ENCODE assay signal across 8 mouse cellular contexts in genomic region chr1:67181165-67181564, GRCm38 (mm10). TPM values are rescaled to one million over a fixed set of nuclear protein-coding genes. Genes with fewer than 3 reads are reported as not detected.
DNase-seq lines count a peak whose midpoint lies in the region; ATAC-seq and TF ChIP-seq lines count a peak whose summit lies in the region.
"Had no signal": no experiment of that assay in that cellular context is flagged by ENCODE, and none has a peak within 500 bp of the region (broad histone marks: within the 10 kb centered on the region; RNA-seq: fewer than 3 reads in every experiment).

No protein-coding gene starts in this region.

- peak; percentile 41 for TF ChIP-seq CTCF in G1E (IDR thresholded peaks at IDR 0.05; ENCODE audit: low read depth, low read length)
- peak; percentile 40; the same call in 1 of the 2 replicates for TF ChIP-seq CTCF in small intestine, adult 2 months (IDR thresholded peaks at IDR 0.05; ENCODE audit: extremely low read depth, insufficient read length, insufficient replicate concordance, low read depth, low read length)

- ATAC-seq in G1E (ENCODE audit: extremely low read depth, insufficient number of reproducible peaks, low FRiP score, poor library complexity, severe bottlenecking) = no peak

- no peaks in the 10 kb centered on the region for H3K27me3 ChIP-seq in G1E (ENCODE audit: insufficient read depth, low read length)
- no peaks in the 10 kb centered on the region for H3K27me3 ChIP-seq in small intestine, adult 2 months (ENCODE audit: control insufficient read depth, insufficient read depth, low read length)

- H3K27ac ChIP-seq in small intestine, adult 2 months (ENCODE audit: insufficient read depth, low read depth, low read length) = no peak overlapping the region
- H3K27ac ChIP-seq: limb, embryonic 13.5 days had no signal

- no peaks in the 10 kb centered on the region for H3K4me1 ChIP-seq in G1E (ENCODE audit: insufficient read depth, low read depth, low read length)
- no peaks in the 10 kb centered on the region for H3K4me1 ChIP-seq in small intestine, adult 2 months (ENCODE audit: control insufficient read depth, insufficient read depth, insufficient read length, low read length)

- TF ChIP-seq POLR2A in small intestine, adult 2 months (IDR thresholded peaks at IDR 0.05; ENCODE audit: low read depth, low read length) = no peak

- H3K36me3 ChIP-seq in G1E (replicated peaks) = no peaks in the 10 kb centered on the region
- peaks cover 25% of the 10 kb centered on the region for H3K36me3 ChIP-seq in small intestine, adult 2 months (ENCODE audit: control insufficient read depth, insufficient read depth, low read length)
- H3K36me3 ChIP-seq: limb, embryonic 13.5 days had no signal

- peak; percentile 13 for DNase-seq in CD4-positive helper T cell, adult 2 months (ENCODE audit: low read depth, low spot score)
- DNase-seq in G1E (ENCODE audit: low spot score) = peak; percentile 2
- DNase-seq in cerebellum, adult 9-10 months = peak; percentile 24
- DNase-seq in frontal cortex, adult 2 months (ENCODE audit: extremely low spot score in 1 of 2, low spot score in 1 of 2) = peak; percentile 29 to 85
- peak; percentile 45 to 76 for DNase-seq in layer of hippocampus, adult 18-20 months (ENCODE audit: low spot score in 2 of 2)
- peak; percentile 23 to 50 for DNase-seq in lung, postnatal 4 days

- H3K9me3 ChIP-seq in G1E (replicated peaks) = no peaks in the 10 kb centered on the region
- H3K9me3 ChIP-seq: limb, embryonic 13.5 days had no signal

- WGBS in small intestine, adult 2 months = 19% methylated on average over 7 of the region's 7 CpGs

- H3K4me3 ChIP-seq in G1E (ENCODE audit: low read depth, low read length) = no peak overlapping the region
- H3K4me3 ChIP-seq in small intestine, adult 2 months (ENCODE audit: low read depth, low read length) = no peak overlapping the region
- H3K4me3 ChIP-seq: limb, embryonic 13.5 days had no signal

RNA-seq across cellular contexts. Expression of gene Cps1, which starts 58.3 kb away (rescaled TPM):
- total RNA-seq in G1E (2014; fragmentation: Nextera tagmentation) = not detected in 2 replicates
- total RNA-seq in G1E (2017) = 0.06 TPM in 1 of 2 replicates, not detected in the other
- polyA plus RNA-seq in G1E (2012) = not detected in 2 replicates
- polyA plus RNA-seq in frontal cortex, adult 2 months (2012; rRNA removed) = 0.13 and 0.16 TPM in 2 replicates
- under 1 TPM; 0.10 to 0.25 TPM for total RNA-seq in layer of hippocampus, adult 18-20 months (2021)
- polyA plus RNA-seq in small intestine, adult 2 months (2012; rRNA removed) = 29.9 and 38.5 TPM in 2 replicates

Comparison
In these comparisons a context has a peak if more than half of its experiments do, and no peak if none do; other contexts are left out.
1. DNase-seq: peak in every context shown above with its lines; median percentile 60 in layer of hippocampus, adult 18-20 months; 57 in frontal cortex, adult 2 months; 36 in lung, postnatal 4 days; 24 in cerebellum, adult 9-10 months; 13 in CD4-positive helper T cell, adult 2 months; 2 in G1E.
2. RNA of gene Cps1, which starts 58.3 kb away (polyA plus RNA-seq): 29.9 to 38.5 TPM in small intestine, adult 2 months; 0.13 to 0.16 TPM in frontal cortex, adult 2 months and not detected in G1E; every median in the first group is over 10 times any median in the second.